Mouse (Mus musculus): ENCODE measurements at regions not wholly inside any gene's neighbourhood (a gene's known extent, or its start where the extent isn't known, plus 50 kb on each side); places are given as distances from the start of the nearest gene placed in this dataset.

- 13% methylated on average over 1 of the region's 1 CpGs for WGBS
- no peaks in the 10 kb centered on the region for H3K79me2 ChIP-seq (ENCODE audit: control insufficient read depth, insufficient read depth, low read length)
- no peak overlapping the region for H3K4me3 ChIP-seq (ENCODE audit: insufficient read depth, low read depth, low read length)
- H3K4me1 ChIP-seq (ENCODE audit: control insufficient read depth, insufficient read depth, low read length): no peaks in the 10 kb centered on the region
- H3K27ac ChIP-seq (replicated peaks; ENCODE audit: insufficient read depth, low read depth, low read length): no peak overlapping the region
- DNase-seq (ENCODE audit: extremely low read depth, low read depth, low spot score): no peak
- no peaks in the 10 kb centered on the region for H3K27me3 ChIP-seq (ENCODE audit: control insufficient read depth, insufficient read depth, low read length)
- H3K9ac ChIP-seq (ENCODE audit: low read depth, low read length): no peak overlapping the region
- no peaks in the 10 kb centered on the region for H3K36me3 ChIP-seq (ENCODE audit: control insufficient read depth, insufficient read depth, low read length)
- TF ChIP-seq POLR2A (IDR thresholded peaks at IDR 0.05; ENCODE audit: extremely low read depth, insufficient read depth, low read length) (no peak), CTCF (IDR thresholded peaks at IDR 0.05; ENCODE audit: low read depth, low read length) (no peak)
Observed at GRCm38 (mm10) chr15:50534490-50534889, 3350.2 kb upstream of the Gm7489 start.

GRCm38 (mm10) chr15:50563611-50564010 is 3321.1 kb upstream of the Gm7489 start:
- Histone ChIP-seq H3K9ac (ENCODE audit: low read depth, low read length) (no peak overlapping the region), H3K4me3 (ENCODE audit: insufficient read depth, low read depth, low read length) (no peak overlapping the region), H3K4me1 (ENCODE audit: control insufficient read depth, insufficient read depth, low read length) (no peaks in the 10 kb centered on the region), H3K36me3 (ENCODE audit: control insufficient read depth, insufficient read depth, low read length) (no peaks in the 10 kb centered on the region), H3K79me2 (ENCODE audit: control insufficient read depth, insufficient read depth, low read length) (no peaks in the 10 kb centered on the region), H3K27me3 (ENCODE audit: control insufficient read depth, insufficient read depth, low read length) (no peaks in the 10 kb centered on the region), H3K27ac (replicated peaks; ENCODE audit: insufficient read depth, low read depth, low read length) (no peak overlapping the region)
- 86% methylated on average over 3 of the region's 3 CpGs for WGBS
- no peak for DNase-seq (ENCODE audit: extremely low read depth, low read depth, low spot score)
- no peak for TF ChIP-seq CTCF (IDR thresholded peaks at IDR 0.05; ENCODE audit: low read depth, low read length)
- no peak for TF ChIP-seq POLR2A (IDR thresholded peaks at IDR 0.05; ENCODE audit: extremely low read depth, insufficient read depth, low read length)

GRCm38 (mm10) chr15:50580811-50581210 is 3303.9 kb upstream of the Gm7489 start:
- Histone ChIP-seq H3K4me3 (ENCODE audit: insufficient read depth, low read depth, low read length) (no peak overlapping the region), H3K79me2 (ENCODE audit: control insufficient read depth, insufficient read depth, low read length) (no peaks in the 10 kb centered on the region), H3K4me1 (ENCODE audit: control insufficient read depth, insufficient read depth, low read length) (no peaks in the 10 kb centered on the region), H3K27me3 (ENCODE audit: control insufficient read depth, insufficient read depth, low read length) (no peaks in the 10 kb centered on the region), H3K9ac (ENCODE audit: low read depth, low read length) (no peak overlapping the region), H3K36me3 (ENCODE audit: control insufficient read depth, insufficient read depth, low read length) (no peaks in the 10 kb centered on the region), H3K27ac (replicated peaks; ENCODE audit: insufficient read depth, low read depth, low read length) (no peak overlapping the region)
- TF ChIP-seq POLR2A (IDR thresholded peaks at IDR 0.05; ENCODE audit: extremely low read depth, insufficient read depth, low read length) (no peak), CTCF (IDR thresholded peaks at IDR 0.05; ENCODE audit: low read depth, low read length) (no peak)
- DNase-seq (ENCODE audit: extremely low read depth, low read depth, low spot score): no peak
- 93% methylated on average over 5 of the region's 5 CpGs for WGBS

GRCm38 (mm10) chr15:50583951-50584350 is 3300.8 kb upstream of the Gm7489 start:
- no peaks in the 10 kb centered on the region for H3K79me2 ChIP-seq (ENCODE audit: control insufficient read depth, insufficient read depth, low read length)
- H3K27ac ChIP-seq (replicated peaks; ENCODE audit: insufficient read depth, low read depth, low read length): no peak overlapping the region
- TF ChIP-seq CTCF (IDR thresholded peaks at IDR 0.05; ENCODE audit: low read depth, low read length) (no peak), POLR2A (IDR thresholded peaks at IDR 0.05; ENCODE audit: extremely low read depth, insufficient read depth, low read length) (no peak)
- H3K4me3 ChIP-seq (ENCODE audit: insufficient read depth, low read depth, low read length): no peak overlapping the region
- H3K27me3 ChIP-seq (ENCODE audit: control insufficient read depth, insufficient read depth, low read length): no peaks in the 10 kb centered on the region
- DNase-seq (ENCODE audit: extremely low read depth, low read depth, low spot score): no peak
- H3K9ac ChIP-seq (ENCODE audit: low read depth, low read length): no peak overlapping the region
- H3K36me3 ChIP-seq (ENCODE audit: control insufficient read depth, insufficient read depth, low read length): no peaks in the 10 kb centered on the region
- no peaks in the 10 kb centered on the region for H3K4me1 ChIP-seq (ENCODE audit: control insufficient read depth, insufficient read depth, low read length)

GRCm38 (mm10) chr15:50585496-50585895 is 3299.2 kb upstream of the Gm7489 start:
- Histone ChIP-seq H3K27me3 (ENCODE audit: control insufficient read depth, insufficient read depth, low read length) (no peaks in the 10 kb centered on the region), H3K27ac (replicated peaks; ENCODE audit: insufficient read depth, low read depth, low read length) (no peak overlapping the region), H3K36me3 (ENCODE audit: control insufficient read depth, insufficient read depth, low read length) (no peaks in the 10 kb centered on the region), H3K9ac (ENCODE audit: low read depth, low read length) (no peak overlapping the region), H3K79me2 (ENCODE audit: control insufficient read depth, insufficient read depth, low read length) (no peaks in the 10 kb centered on the region), H3K4me3 (ENCODE audit: insufficient read depth, low read depth, low read length) (no peak overlapping the region), H3K4me1 (ENCODE audit: control insufficient read depth, insufficient read depth, low read length) (no peaks in the 10 kb centered on the region)
- no peak for DNase-seq (ENCODE audit: extremely low read depth, low read depth, low spot score)
- 80% methylated on average over 6 of the region's 6 CpGs for WGBS
- TF ChIP-seq CTCF (IDR thresholded peaks at IDR 0.05; ENCODE audit: low read depth, low read length) (no peak), POLR2A (IDR thresholded peaks at IDR 0.05; ENCODE audit: extremely low read depth, insufficient read depth, low read length) (no peak)
